ENCODE assay signal across 12 mouse cellular contexts in genomic region chr7:125499927-125500868, GRCm38 (mm10). TPM values are rescaled to one million over a fixed set of nuclear protein-coding genes. Genes with fewer than 3 reads are reported as not detected.
DNase-seq lines count a peak whose midpoint lies in the region; ATAC-seq lines count a peak whose summit lies in the region.
"Had no signal": no experiment of that assay in that cellular context is flagged by ENCODE, and none has a peak within 500 bp of the region (broad histone marks: within the 10 kb centered on the region; RNA-seq: fewer than 3 reads in every experiment).

No protein-coding gene starts in this region.

- 61% methylated on average over 13 of the region's 13 CpGs for WGBS in liver, embryonic 11.5 days

- H3K4me3 ChIP-seq in liver, embryonic 11.5 days (ENCODE audit: low read depth, low read length), result no peak overlapping the region
- H3K4me3 ChIP-seq: forebrain, embryonic 12.5 days; heart, embryonic 15.5 days; midbrain, embryonic 12.5 days had no signal

- no peak overlapping the region for H3K27ac ChIP-seq in liver, embryonic 11.5 days (ENCODE audit: low read depth, low read length)
- H3K27ac ChIP-seq: forebrain, embryonic 12.5 days; heart, embryonic 15.5 days; midbrain, embryonic 12.5 days had no signal

- no peaks in the 10 kb centered on the region for H3K9me3 ChIP-seq in liver, embryonic 11.5 days (ENCODE audit: control insufficient read depth, low read length)
- H3K9me3 ChIP-seq: forebrain, embryonic 12.5 days; heart, embryonic 15.5 days; midbrain, embryonic 12.5 days had no signal

- peak; percentile 71 for ATAC-seq in liver, embryonic 11.5 days (replicated peaks; ENCODE audit: low FRiP score)

- no peaks in the 10 kb centered on the region for H3K27me3 ChIP-seq in liver, embryonic 11.5 days (replicated peaks; ENCODE audit: control insufficient read depth, insufficient read depth, low read length)
- H3K27me3 ChIP-seq: forebrain, embryonic 12.5 days; midbrain, embryonic 12.5 days had no signal

- H3K36me3 ChIP-seq in liver, embryonic 11.5 days (ENCODE audit: control insufficient read depth, insufficient read depth, low read length), result no peaks in the 10 kb centered on the region
- H3K36me3 ChIP-seq: forebrain, embryonic 12.5 days; heart, embryonic 15.5 days; midbrain, embryonic 12.5 days had no signal

- DNase-seq in frontal cortex, adult 2 months (ENCODE audit: extremely low spot score in 1 of 2, low spot score in 1 of 2), result peak; percentile 33 to 67
- DNase-seq in frontal cortex, postnatal 14 days (ENCODE audit: low spot score in 2 of 2), result no peak
- DNase-seq in ovary, adult 18-20 months (ENCODE audit: low spot score), result peak; percentile 67
- DNase-seq in ovary, postnatal 14 days (ENCODE audit: low spot score), result no peak
- no peak for DNase-seq in liver, embryonic 11.5 days (ENCODE audit: low spot score)
- no peak for DNase-seq in cerebellum, postnatal 36 days
- DNase-seq in cerebellum, postnatal 14 days, result no peak
- no peak for DNase-seq in cerebellum, postnatal 10 days
- DNase-seq: kidney, adult 8-10 months had no signal

- H3K9ac ChIP-seq in liver, embryonic 11.5 days (ENCODE audit: low read depth, low read length), result no peak overlapping the region
- H3K9ac ChIP-seq: forebrain, embryonic 12.5 days; heart, embryonic 15.5 days; midbrain, embryonic 12.5 days had no signal

- H3K4me2 ChIP-seq in liver, embryonic 11.5 days, result no peak overlapping the region
- H3K4me2 ChIP-seq: forebrain, embryonic 12.5 days; heart, embryonic 15.5 days; midbrain, embryonic 12.5 days had no signal

- H3K4me1 ChIP-seq in liver, embryonic 11.5 days (replicated peaks; ENCODE audit: control insufficient read depth, insufficient read depth, low read length), result peaks cover 7% of the 10 kb centered on the region
- H3K4me1 ChIP-seq: forebrain, embryonic 12.5 days; midbrain, embryonic 12.5 days had no signal

RNA-seq across cellular contexts. Expression of gene Nsmce1, which starts 8.8 kb away (rescaled TPM):
- polyA plus RNA-seq in frontal cortex, adult 2 months (2012; rRNA removed), result 28.6 and 30.0 TPM in 2 replicates
- polyA plus RNA-seq in liver, embryonic 11.5 days (2014; fragmentation: Nextera tagmentation; extraction: Ambion mirVana), result 126 and 132 TPM in 2 replicates

RNA-seq across cellular contexts. Expression of gene Il4ra, which starts 51.7 kb away (rescaled TPM):
- polyA plus RNA-seq in frontal cortex, adult 2 months (2012; rRNA removed), result 3.7 and 4.8 TPM in 2 replicates
- 4.4 and 5.3 TPM in 2 replicates for polyA plus RNA-seq in liver, embryonic 11.5 days (2014; fragmentation: Nextera tagmentation; extraction: Ambion mirVana)

RNA-seq across cellular contexts. Expression of gene Kdm8, which starts 55.7 kb away (rescaled TPM):
- polyA plus RNA-seq in frontal cortex, adult 2 months (2012; rRNA removed), result 5.1 and 6.0 TPM in 2 replicates
- polyA plus RNA-seq in liver, embryonic 11.5 days (2014; fragmentation: Nextera tagmentation; extraction: Ambion mirVana), result 14.8 and 15.2 TPM in 2 replicates

Comparison
In these comparisons a context has a peak if more than half of its experiments do, and no peak if none do; other contexts are left out.
1. DNase-seq: peak in frontal cortex, adult 2 months (2 of 2) and ovary, adult 18-20 months (single experiment); none in frontal cortex, postnatal 14 days (0 of 2), ovary, postnatal 14 days (single experiment), liver, embryonic 11.5 days (single experiment), cerebellum, postnatal 36 days (0 of 2), cerebellum, postnatal 14 days (0 of 2) and cerebellum, postnatal 10 days (0 of 2).